Mouse (Mus musculus) neural tube, embryonic 11.5 days (tissue): ENCODE measurements around the gene Pde4dip. TPM values are rescaled to one million over a fixed set of nuclear protein-coding genes. Genes with fewer than 3 reads are reported as not detected.

Experiments used
- ATAC-seq: fragments of 200-750 bp; cut with Nextera tagmentation; 2 replicates; pipeline ENCODE4 v1.8.0; 2017; ENCODE audit warnings: moderate number of reproducible peaks, mild to moderate bottlenecking, moderate TSS enrichment, moderate library complexity; ENCODE audit not compliant: insufficient read depth, low FRiP score, low TSS enrichment
- DNase-seq: peaks from one replicate; pipeline ENCODE4 v3.0.0-alpha.2; 2015; ENCODE audit warnings: low spot score
- H3K27ac ChIP-seq: fragments of 300-500 bp; sonication (generic); 2 replicates; pipeline ENCODE4 v1.5.1; 2014; ENCODE audit warnings: low read depth, mild to moderate bottlenecking, low read length
- H3K27me3 ChIP-seq: fragments of 300-500 bp; sonication (generic); 2 replicates; pipeline ENCODE4 v1.6.1; 2014; ENCODE audit warnings: mild to moderate bottlenecking, low read length, mixed read lengths; ENCODE audit not compliant: control insufficient read depth, insufficient read depth
- H3K36me3 ChIP-seq: fragments of 300-500 bp; sonication (generic); 2 replicates; pipeline ENCODE4 v1.6.1; 2014; ENCODE audit warnings: mild to moderate bottlenecking, low read length, moderate library complexity, mixed read lengths; ENCODE audit not compliant: control insufficient read depth, insufficient read depth
- H3K4me1 ChIP-seq: fragments of 300-500 bp; sonication (generic); 2 replicates; pipeline ENCODE4 v1.6.1; 2014; ENCODE audit warnings: low read length, mixed read lengths; ENCODE audit not compliant: control insufficient read depth, insufficient read depth
- H3K4me2 ChIP-seq: fragments of 300-500 bp; sonication (generic); 2 replicates; pipeline ENCODE4 v1.6.1; 2014; ENCODE audit warnings: low read depth, mild to moderate bottlenecking, moderate library complexity
- H3K4me3 ChIP-seq: fragments of 300-500 bp; sonication (generic); 2 replicates; pipeline ENCODE4 v1.5.1; 2014; ENCODE audit warnings: low read depth, low read length
- H3K9ac ChIP-seq: fragments of 300-500 bp; sonication (generic); 2 replicates; pipeline ENCODE4 v1.6.1; 2014; ENCODE audit warnings: mild to moderate bottlenecking, low read length
- H3K9me3 ChIP-seq: fragments of 300-500 bp; sonication (generic); 2 replicates; pipeline ENCODE4 v1.6.1; 2016; ENCODE audit warnings: low read length; ENCODE audit not compliant: control insufficient read depth
- WGBS: fragments of 180-500 bp; shearing (Covaris S2); extraction: QIAGEN DNeasy Blood & Tissue Kit; methylation state at CpG from one replicate; pipeline ENCODE4 v1.1.7; 2014; 5-methylcytosine and 5-hydroxymethylcytosine counted together
- polyA plus RNA-seq: library from polyadenylated mRNA; unstranded; fragments of >200 nt; fragmentation: Nextera tagmentation; extraction: Ambion mirVana; gene quantifications from 2 replicates; pipeline ENCODE4 v1.2.1, GENCODE M21; 2014

The Pde4dip gene
- polyA plus RNA-seq, 1 experiment from 2014 or later: 49.7 TPM

DNA sequence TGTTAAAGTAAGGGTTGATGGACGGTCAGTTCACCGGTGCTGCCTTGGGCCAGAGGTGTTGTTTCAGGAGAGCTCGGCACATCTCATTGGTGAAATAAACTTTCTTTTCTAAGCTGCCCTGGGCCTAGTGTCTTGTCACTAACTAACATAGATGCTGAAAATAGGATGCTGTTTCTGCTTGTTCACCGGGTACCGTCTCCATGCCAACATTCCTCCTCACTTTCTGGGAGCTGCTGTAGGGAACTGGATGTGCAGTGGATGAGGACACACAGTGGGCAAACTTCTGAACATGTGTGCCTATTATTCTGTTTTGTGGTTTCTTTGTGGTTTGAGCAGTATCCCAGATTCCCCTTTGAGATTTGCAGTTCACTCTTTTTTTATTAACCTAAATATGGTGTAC lies 6.9 kb downstream of the Pde4dip start:
- H3K4me2 ChIP-seq: no peak overlapping the region
- H3K4me3 ChIP-seq: no peak overlapping the region
- WGBS: 95% methylated on average over 5 of the region's 5 CpGs
- H3K27ac ChIP-seq: no peak overlapping the region
- no peak overlapping the region for H3K9ac ChIP-seq
- no peak for ATAC-seq
- H3K36me3 ChIP-seq: no peaks in the 10 kb centered on the region
- peaks cover 1% of the 10 kb centered on the region; the same call in 1 of the 2 replicates for H3K4me1 ChIP-seq
- no peak for DNase-seq
- H3K9me3 ChIP-seq: no peaks in the 10 kb centered on the region
- no peaks in the 10 kb centered on the region for H3K27me3 ChIP-seq

DNA sequence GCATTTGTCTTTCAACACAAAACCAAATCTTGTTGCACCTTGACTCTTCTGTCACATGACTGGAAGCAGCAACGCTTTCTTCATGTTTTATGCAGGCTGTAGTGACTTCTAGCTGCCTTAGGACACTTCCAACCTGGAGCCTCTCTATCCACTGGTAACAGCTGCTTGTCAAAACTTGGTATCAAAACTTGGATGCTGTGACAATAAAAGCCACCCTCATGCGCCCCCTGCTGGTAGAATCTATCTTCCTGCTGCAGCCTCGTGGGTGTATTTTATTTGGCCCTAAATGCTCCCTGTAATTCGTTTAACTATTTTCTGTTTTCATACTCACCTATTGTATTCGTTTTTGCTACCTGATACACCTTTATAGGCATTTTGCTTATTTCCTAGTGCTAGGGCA lies 9.3 kb downstream of the Pde4dip start:
- 23% methylated on average over 5 of the region's 5 CpGs for WGBS
- Histone ChIP-seq H3K36me3 (no peaks in the 10 kb centered on the region), H3K4me2 (no peak overlapping the region), H3K27me3 (no peaks in the 10 kb centered on the region), H3K27ac (no peak overlapping the region), H3K4me3 (no peak overlapping the region), H3K9ac (no peak overlapping the region), H3K4me1 (peaks cover 4% of the 10 kb centered on the region; the same call in 1 of the 2 replicates), H3K9me3 (no peaks in the 10 kb centered on the region)
- DNase-seq: peak; percentile 78
- ATAC-seq: no peak

DNA sequence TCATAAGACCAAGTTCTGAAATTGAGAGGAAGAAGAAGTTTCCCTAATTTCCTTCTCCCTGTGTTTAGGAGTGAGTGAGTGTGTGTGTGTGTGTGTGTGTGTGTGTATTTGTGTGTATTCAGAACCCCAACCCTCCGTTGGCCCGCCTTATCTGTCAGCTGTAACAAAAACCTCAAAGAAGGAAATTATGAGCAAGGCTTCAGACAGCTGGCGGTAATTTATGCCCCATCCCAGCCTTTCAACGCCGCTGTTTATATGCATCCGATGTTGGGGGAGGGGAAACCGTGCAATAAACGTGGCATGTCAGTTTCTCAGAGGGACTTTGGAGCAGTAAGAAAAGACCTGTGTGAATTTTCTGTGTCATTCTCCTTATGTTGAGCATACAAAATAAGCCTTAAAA lies 12.2 kb downstream of the Pde4dip start:
- Histone ChIP-seq H3K4me2 (no peak overlapping the region), H3K9me3 (no peaks in the 10 kb centered on the region), H3K27me3 (no peaks in the 10 kb centered on the region), H3K27ac (no peak overlapping the region), H3K4me3 (no peak overlapping the region), H3K36me3 (no peaks in the 10 kb centered on the region), H3K9ac (no peak overlapping the region), H3K4me1 (peaks cover 4% of the 10 kb centered on the region; the same call in 1 of the 2 replicates)
- DNase-seq (peak; percentile 30), ATAC-seq (no peak)
- WGBS: 12% methylated on average over 8 of the region's 8 CpGs

DNA sequence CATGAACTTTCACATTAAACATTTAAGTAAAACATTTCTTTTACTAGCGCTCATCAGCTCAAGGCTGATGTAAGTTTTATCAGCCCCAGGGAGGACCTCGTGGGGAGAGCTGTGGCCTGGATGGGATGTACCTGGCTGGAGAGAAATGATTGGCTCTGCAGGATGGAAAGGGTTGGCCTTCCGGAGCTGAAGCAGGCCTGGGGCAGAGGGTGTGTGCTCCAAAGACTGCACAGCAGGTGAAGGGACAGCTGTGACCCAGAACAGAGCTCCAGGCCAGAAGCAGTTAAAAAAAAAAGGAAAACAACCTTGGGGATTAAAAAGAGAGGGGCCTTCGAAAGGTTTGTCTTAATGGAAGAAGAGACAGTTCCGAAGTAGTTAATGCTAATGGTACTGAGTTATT lies 13.7 kb downstream of the Pde4dip start:
- Histone ChIP-seq H3K27ac (no peak overlapping the region), H3K36me3 (no peaks in the 10 kb centered on the region), H3K9ac (no peak overlapping the region), H3K27me3 (no peaks in the 10 kb centered on the region), H3K4me3 (no peak overlapping the region), H3K4me2 (no peak overlapping the region), H3K9me3 (no peaks in the 10 kb centered on the region), H3K4me1 (peaks cover 4% of the 10 kb centered on the region; the same call in 1 of the 2 replicates)
- no peak for ATAC-seq
- DNase-seq: no peak
- 29% methylated on average over 5 of the region's 5 CpGs for WGBS

DNA sequence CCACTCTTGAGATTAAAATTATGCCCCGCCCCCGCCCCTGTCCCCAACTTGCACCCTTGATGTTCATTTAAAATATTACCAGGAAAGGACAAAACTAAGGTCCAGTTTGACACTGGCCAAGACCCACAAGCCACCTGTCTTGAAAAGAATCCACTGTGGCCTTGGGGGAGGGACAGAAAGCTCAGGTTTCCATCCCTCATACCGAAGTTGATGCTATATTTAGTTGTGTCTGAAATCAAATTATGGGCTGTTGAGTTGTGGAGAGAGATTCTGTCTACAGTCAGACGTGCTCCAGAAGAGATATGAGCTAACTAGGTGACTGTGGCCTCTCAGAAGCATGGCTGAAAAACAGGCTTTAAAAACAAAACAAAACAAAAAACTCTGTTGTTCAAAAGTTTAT lies 18.8 kb downstream of the Pde4dip start:
- no peak overlapping the region for H3K27ac ChIP-seq
- DNase-seq: no peak
- no peak overlapping the region for H3K9ac ChIP-seq
- no peak overlapping the region for H3K4me2 ChIP-seq
- peaks cover 5% of the 10 kb centered on the region; the same call in 1 of the 2 replicates for H3K4me1 ChIP-seq
- ATAC-seq: no peak
- WGBS: 85% methylated on average over 4 of the region's 4 CpGs
- H3K9me3 ChIP-seq: no peaks in the 10 kb centered on the region
- H3K27me3 ChIP-seq: peaks cover 8% of the 10 kb centered on the region
- H3K36me3 ChIP-seq: no peaks in the 10 kb centered on the region
- no peak overlapping the region for H3K4me3 ChIP-seq

DNA sequence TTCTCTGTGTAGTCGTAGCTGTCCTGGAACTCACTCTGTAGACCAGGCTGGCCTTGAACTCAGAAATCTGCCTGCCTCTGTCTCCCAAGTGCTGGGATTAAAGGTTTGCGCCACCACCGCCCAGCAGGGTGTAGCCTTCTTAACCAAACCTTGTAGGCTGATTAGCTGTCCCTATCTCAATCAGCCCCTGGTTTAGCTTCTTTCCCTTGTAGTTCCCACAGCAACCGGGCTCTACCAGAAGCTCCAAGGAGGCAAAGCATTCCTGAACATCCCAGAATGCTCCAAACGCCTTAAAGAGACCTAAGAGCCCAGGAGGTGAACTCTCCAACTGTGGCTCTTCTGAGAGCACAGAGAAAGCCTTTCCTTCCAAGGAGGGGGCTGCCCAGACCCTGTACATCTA lies 19.8 kb downstream of the Pde4dip start:
- 44% methylated on average over 5 of the region's 5 CpGs for WGBS
- no peak overlapping the region for H3K27ac ChIP-seq
- no peaks in the 10 kb centered on the region for H3K9me3 ChIP-seq
- H3K9ac ChIP-seq: no peak overlapping the region
- peaks cover 8% of the 10 kb centered on the region for H3K27me3 ChIP-seq
- H3K4me2 ChIP-seq: no peak overlapping the region
- peaks cover 5% of the 10 kb centered on the region; the same call in 1 of the 2 replicates for H3K4me1 ChIP-seq
- DNase-seq: no peak
- no peak overlapping the region for H3K4me3 ChIP-seq
- no peaks in the 10 kb centered on the region for H3K36me3 ChIP-seq
- ATAC-seq: no peak

DNA sequence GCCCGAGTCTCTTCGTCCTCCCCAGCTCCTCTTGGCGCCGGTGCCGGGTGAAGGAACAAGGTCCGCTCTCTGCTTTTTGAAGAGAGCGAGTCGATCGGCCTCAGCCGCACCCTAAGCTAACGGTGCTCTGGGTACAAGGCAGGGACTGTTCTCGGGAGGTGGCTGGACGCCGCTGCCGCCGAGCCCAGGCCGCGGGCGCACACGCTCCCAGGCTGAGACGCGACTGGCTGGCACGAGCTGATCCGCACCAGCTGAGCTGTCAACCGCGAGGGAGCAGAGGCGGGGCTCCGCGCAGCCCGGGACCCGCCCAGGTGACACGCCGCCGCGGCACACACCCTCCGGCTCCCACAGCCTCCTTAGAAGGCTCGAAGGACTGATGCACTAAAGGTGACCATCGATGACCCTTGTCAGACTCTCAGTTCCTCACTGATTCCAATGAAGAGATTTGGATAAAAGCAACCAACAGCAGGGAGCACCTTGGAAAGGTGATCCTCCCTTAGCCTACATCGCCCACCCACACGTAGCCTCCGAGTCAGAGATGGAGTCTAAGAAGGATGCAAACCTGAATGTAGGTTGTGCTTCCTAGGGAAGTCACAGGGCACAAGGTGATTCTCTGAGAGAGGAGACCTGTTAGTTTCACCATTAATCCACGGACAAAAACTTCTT lies 20.4 kb downstream of the Pde4dip start:
- H3K27ac ChIP-seq: no peak overlapping the region
- peak overlapping the region; percentile 45 for H3K9ac ChIP-seq
- no peaks in the 10 kb centered on the region for H3K9me3 ChIP-seq
- H3K4me2 ChIP-seq: peak overlapping the region; percentile 81
- peak; percentile 60 for DNase-seq
- peak overlapping the region; percentile 40 for H3K4me3 ChIP-seq
- peaks cover 5% of the 10 kb centered on the region; the same call in 1 of the 2 replicates for H3K4me1 ChIP-seq
- no peaks in the 10 kb centered on the region for H3K36me3 ChIP-seq
- WGBS: 4% methylated on average over 42 of the region's 42 CpGs
- ATAC-seq: peak; percentile 79
- peaks cover 8% of the 10 kb centered on the region for H3K27me3 ChIP-seq

DNA sequence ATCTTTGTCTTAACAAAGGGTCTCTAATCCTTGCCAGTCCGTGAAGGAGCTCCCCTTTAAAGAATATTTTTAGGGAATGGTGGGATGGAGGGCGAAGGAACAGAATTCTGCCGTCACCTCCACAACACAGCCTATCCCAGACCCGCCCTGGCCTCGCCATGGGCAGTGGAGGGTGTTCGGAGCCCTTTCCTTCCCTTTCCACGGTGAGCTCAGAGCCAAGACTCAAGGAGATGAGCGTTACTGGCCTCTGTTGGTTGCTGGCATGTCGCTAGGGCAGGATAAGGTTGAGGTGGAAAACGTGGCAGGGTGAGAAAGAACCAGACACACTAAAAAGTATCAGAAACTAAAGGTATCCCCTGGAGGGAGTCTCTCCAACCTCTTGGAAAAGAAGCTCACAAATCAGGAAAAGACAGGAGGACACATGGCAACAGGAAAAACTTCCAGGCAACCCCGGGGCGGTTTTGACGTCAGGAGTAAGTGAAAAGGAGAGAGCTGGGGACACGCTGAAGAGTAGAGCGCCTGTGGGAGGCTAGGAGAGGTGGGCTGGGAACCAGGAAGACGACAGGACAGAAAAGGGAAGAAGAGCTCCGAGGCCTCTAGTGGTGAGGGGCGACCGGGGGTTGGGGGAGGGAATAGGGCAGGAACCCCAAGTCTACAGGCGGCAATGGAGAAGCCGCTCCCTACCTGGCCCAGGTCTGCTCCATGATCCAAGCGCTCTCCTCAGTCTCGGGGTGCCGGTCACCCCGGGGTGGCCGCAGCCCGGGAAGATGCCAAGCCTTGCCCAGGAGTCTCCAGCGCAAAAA lies 21.1 kb downstream of the Pde4dip start:
- Histone ChIP-seq H3K4me3 (peak overlapping the region; percentile 40), H3K27me3 (peaks cover 8% of the 10 kb centered on the region), H3K4me1 (peaks cover 5% of the 10 kb centered on the region; the same call in 1 of the 2 replicates), H3K36me3 (no peaks in the 10 kb centered on the region), H3K27ac (no peak overlapping the region), H3K9ac (peak overlapping the region; percentile 45), H3K4me2 (peak overlapping the region; percentile 81), H3K9me3 (no peaks in the 10 kb centered on the region)
- ATAC-seq (peak; percentile 16; the same call in 1 of the 2 replicates), DNase-seq (no peak)
- WGBS: 3% methylated on average over 23 of the region's 28 CpGs
